Mouse (Mus musculus): ENCODE data around the gene Kctd21.

- no peak for TF ChIP-seq CTCF (IDR thresholded peaks at IDR 0.05; ENCODE audit: low read depth, low read length)
- no peak for TF ChIP-seq GATA1 (IDR thresholded peaks at IDR 0.05; ENCODE audit: borderline replicate concordance, low read length)
- no peak for TF ChIP-seq POLR2AphosphoS5 (IDR thresholded peaks at IDR 0.05; ENCODE audit: insufficient replicate concordance, low read depth, low read length)
- TF ChIP-seq TAL1 (conservative IDR thresholded peaks at IDR 0.05; ENCODE audit: low read depth, low read length), result no peak
These were observed 2.3 kb downstream of the Kctd21 start for GRCm38 (mm10) chr7:97334406-97334805.

Data from G1E (cell line).